Mouse (Mus musculus) retina, adult 2 months (tissue): Measurements from ENCODE around the gene Lrrc4b.

Experiments used
- DNase-seq: peaks from one replicate; pipeline ENCODE4 v3.0.0-alpha.2; 2012; ENCODE audit warnings: low read depth, low spot score

The Lrrc4b gene

GRCm38 (mm10) chr7:44485572-44486195, 56.9 kb downstream of the Lrrc4b start:
- DNase-seq: no peak

- no peak for DNase-seq
Observed at GRCm38 (mm10) chr7:44486927-44487575, 58.2 kb downstream of the Lrrc4b start.

GRCm38 (mm10) chr7:44487936-44488335, 59.1 kb downstream of the Lrrc4b start:
- DNase-seq: no peak

- DNase-seq: no peak
Observed at GRCm38 (mm10) chr7:44488545-44488944, 59.7 kb downstream of the Lrrc4b start.

GRCm38 (mm10) chr7:44490281-44490680, 61.5 kb downstream of the Lrrc4b start:
- DNase-seq: no peak

GRCm38 (mm10) chr7:44491391-44491790, 62.6 kb downstream of the Lrrc4b start:
- DNase-seq: no peak

- no peak for DNase-seq
Observed at GRCm38 (mm10) chr7:44492166-44492826, 63.5 kb downstream of the Lrrc4b start.

- no peak for DNase-seq
Observed at GRCm38 (mm10) chr7:44494681-44495080, 65.9 kb downstream of the Lrrc4b start.

GRCm38 (mm10) chr7:44495086-44495485, 66.3 kb downstream of the Lrrc4b start:
- DNase-seq: no peak

GRCm38 (mm10) chr7:44495992-44496770, 67.4 kb downstream of the Lrrc4b start, which contains the start of the genes Emc10 and Fam71e1:
TSS of gene Emc10 (minus strand) at chr7:44496529.
TSS of gene Fam71e1 (plus strand) at chr7:44496581.
- peak; percentile 100 for DNase-seq

- DNase-seq: no peak
Observed at GRCm38 (mm10) chr7:44496771-44497109, 67.9 kb downstream of the Lrrc4b start.

GRCm38 (mm10) chr7:44497361-44498055, 68.7 kb downstream of the Lrrc4b start:
- DNase-seq: no peak

GRCm38 (mm10) chr7:44498922-44499321, 70.1 kb downstream of the Lrrc4b start:
- DNase-seq: no peak

GRCm38 (mm10) chr7:44500046-44500445, 71.2 kb downstream of the Lrrc4b start:
- no peak for DNase-seq

GRCm38 (mm10) chr7:44501563-44502115, 72.8 kb downstream of the Lrrc4b start:
- DNase-seq: peak; percentile 45

- DNase-seq: no peak
Observed at GRCm38 (mm10) chr7:44507491-44507890, 78.7 kb downstream of the Lrrc4b start.
